Mouse (Mus musculus): ENCODE results near the gene Gpi1. TPM values are rescaled to one million over a fixed set of nuclear protein-coding genes. Genes with fewer than 3 reads are reported as not detected.
"Not testable (repeated sequence)": the region's sequence is repeated elsewhere in the genome, so short reads cannot be mapped to it uniquely, and the experiment has no call there.

The Gpi1 gene
- polyA plus RNA-seq, 1 experiment from 2014 or later: 216 TPM

DNA sequence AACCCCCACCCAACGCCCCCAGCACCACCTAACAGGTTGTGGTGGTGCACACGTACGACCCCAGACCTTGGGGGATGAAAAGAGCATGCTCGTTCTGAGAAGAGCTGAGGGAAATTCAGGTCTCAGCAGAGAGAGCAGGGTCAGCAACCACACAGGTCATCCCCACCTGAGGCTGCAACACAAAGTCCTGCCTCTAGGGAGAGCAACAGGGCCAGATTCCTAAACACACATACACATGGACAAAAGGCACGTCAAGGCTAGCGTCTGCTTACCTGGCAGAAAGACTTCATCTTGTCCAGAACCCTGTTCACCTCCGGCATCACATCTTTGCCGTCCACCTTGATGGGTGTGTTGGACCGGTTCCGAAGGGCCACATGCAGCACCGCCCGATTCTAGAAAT is 3.3 kb downstream of the Gpi1 start:
- 91% methylated on average over 12 of the region's 12 CpGs for WGBS
- Histone ChIP-seq H3K36me3 (ENCODE audit: poor library complexity, severe bottlenecking) (peaks cover 62% of the 10 kb centered on the region), H3K4me1 (peaks cover 22% of the 10 kb centered on the region)

DNA sequence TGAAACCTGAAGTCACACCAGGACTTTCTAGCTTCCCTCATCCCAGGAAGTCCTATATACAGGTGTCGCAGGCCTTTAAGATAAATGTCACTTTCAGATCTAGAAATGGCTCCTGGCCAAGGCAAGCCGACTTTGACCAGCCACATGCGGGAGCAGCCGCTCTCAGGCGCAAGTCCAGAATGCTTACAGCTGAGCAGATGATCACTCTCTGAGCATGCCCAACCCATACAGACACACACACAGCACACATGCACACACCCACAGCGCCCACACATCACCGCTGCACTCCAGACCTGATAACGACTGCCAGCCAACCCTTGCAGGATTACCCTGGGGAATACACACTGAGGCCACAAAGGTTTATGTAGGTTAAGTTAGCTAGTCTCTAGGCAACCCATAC is 4.0 kb downstream of the Gpi1 start:
- Histone ChIP-seq H3K9ac (no peak overlapping the region), H3K27ac (no peak overlapping the region), H3K4me1 (peaks cover 22% of the 10 kb centered on the region), H3K4me2 (no peak overlapping the region), H3K9me3 (replicated peaks) (no peaks in the 10 kb centered on the region), H3K4me3 (no peak overlapping the region), H3K27me3 (no peaks in the 10 kb centered on the region), H3K36me3 (ENCODE audit: poor library complexity, severe bottlenecking) (peaks cover 70% of the 10 kb centered on the region)
- WGBS: 87% methylated on average over 8 of the region's 8 CpGs
- ATAC-seq: no peak

More for the DNA sequence above, 3.3 kb downstream of the Gpi1 start:
- Histone ChIP-seq H3K4me2 (no peak overlapping the region), H3K9me3 (replicated peaks) (no peaks in the 10 kb centered on the region), H3K4me3 (no peak overlapping the region), H3K27me3 (no peaks in the 10 kb centered on the region), H3K27ac (no peak overlapping the region), H3K9ac (no peak overlapping the region)
- no peak for ATAC-seq

DNA sequence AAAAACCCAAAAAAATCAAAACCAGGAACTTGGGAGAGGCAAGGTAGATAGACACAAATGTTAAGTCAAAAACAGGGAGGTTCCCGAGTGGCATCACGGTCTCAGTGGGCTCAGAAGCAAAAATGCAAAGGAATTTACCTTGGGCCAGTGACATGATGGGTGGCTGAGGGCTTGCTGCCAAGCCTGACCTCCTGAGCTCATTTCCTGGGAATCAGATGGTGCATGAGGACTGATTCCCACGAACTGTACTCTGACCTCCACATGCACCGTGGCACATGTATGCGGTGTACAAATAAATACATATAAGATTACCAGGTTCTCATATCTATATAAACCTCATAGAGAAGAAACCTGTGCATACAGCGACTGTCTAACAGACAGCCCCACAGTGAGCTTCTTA is 5.8 kb downstream of the Gpi1 start:
- ATAC-seq: no peak
- H3K36me3 ChIP-seq (ENCODE audit: poor library complexity, severe bottlenecking): peaks cover 87% of the 10 kb centered on the region
- no peak overlapping the region for H3K4me2 ChIP-seq
- H3K9ac ChIP-seq: no peak overlapping the region
- H3K9me3 ChIP-seq (replicated peaks): no peaks in the 10 kb centered on the region
- no peak overlapping the region for H3K27ac ChIP-seq
- H3K4me1 ChIP-seq: peaks cover 18% of the 10 kb centered on the region
- H3K4me3 ChIP-seq: no peak overlapping the region
- H3K27me3 ChIP-seq: no peaks in the 10 kb centered on the region
- WGBS: 93% methylated on average over 6 of the region's 6 CpGs

DNA sequence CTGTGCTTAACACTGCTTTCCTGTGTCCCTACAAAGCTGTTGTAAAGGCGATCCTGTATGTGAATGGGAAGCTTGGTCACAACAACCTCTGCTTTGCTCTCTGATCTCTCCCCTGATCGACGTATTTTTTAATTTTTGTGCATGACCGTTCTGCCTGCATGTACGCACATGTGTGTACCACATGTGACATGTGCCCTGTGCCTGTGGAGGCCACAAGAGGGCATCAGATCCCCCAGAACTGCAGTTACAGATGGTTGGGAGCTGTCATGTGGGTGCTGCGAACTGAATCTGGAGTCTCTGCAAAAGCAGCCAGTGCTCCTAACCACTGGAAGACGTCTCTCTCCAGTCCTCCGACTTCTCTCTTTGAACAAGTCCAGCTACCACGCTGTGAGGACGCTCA is 7.8 kb downstream of the Gpi1 start:
- no peak overlapping the region for H3K4me2 ChIP-seq
- ATAC-seq: no peak
- no peaks in the 10 kb centered on the region for H3K4me1 ChIP-seq
- H3K27ac ChIP-seq: no peak overlapping the region
- WGBS: 94% methylated on average over 10 of the region's 10 CpGs
- H3K9ac ChIP-seq: no peak overlapping the region
- no peak overlapping the region for H3K4me3 ChIP-seq
- peaks cover 97% of the 10 kb centered on the region for H3K36me3 ChIP-seq (ENCODE audit: poor library complexity, severe bottlenecking)
- H3K9me3 ChIP-seq (replicated peaks): no peaks in the 10 kb centered on the region
- H3K27me3 ChIP-seq: no peaks in the 10 kb centered on the region

DNA sequence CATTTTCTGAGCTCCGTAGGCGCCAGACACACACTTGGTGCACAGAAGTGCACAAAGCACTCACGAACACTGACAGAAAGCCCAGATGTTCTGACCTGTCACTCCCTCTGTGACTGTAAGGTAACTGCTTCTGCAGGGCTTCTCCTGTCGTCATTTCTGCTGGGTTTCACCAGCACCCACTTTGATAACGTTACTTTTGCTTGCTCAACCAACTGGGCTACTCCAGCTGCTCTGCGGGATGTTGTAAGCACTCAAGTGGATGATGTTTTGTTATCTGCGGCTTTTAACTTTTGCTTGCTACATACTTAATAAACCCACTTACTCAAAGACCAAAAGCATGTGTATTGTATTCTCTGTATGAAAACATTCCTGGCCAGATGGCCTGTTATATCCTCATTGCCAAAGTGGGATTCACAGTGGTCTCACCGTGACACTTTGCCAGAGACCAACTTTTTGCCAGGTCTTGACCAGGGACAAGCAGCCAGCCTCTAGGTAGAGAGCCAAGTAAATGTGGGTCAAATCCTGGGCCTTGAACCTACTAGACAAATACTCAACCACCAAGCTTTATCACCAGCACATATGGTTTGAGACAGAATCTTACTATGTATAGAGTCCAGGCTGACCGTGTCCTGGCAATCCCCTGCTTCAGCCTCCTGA is 8.4 kb downstream of the Gpi1 start:
- Histone ChIP-seq H3K4me2 (no peak overlapping the region), H3K9me3 (replicated peaks) (no peaks in the 10 kb centered on the region), H3K27ac (no peak overlapping the region), H3K9ac (no peak overlapping the region), H3K4me3 (no peak overlapping the region), H3K27me3 (no peaks in the 10 kb centered on the region), H3K4me1 (no peaks in the 10 kb centered on the region), H3K36me3 (ENCODE audit: poor library complexity, severe bottlenecking) (peaks cover 97% of the 10 kb centered on the region)
- 92% methylated on average over 9 of the region's 9 CpGs for WGBS
- ATAC-seq: no peak

DNA sequence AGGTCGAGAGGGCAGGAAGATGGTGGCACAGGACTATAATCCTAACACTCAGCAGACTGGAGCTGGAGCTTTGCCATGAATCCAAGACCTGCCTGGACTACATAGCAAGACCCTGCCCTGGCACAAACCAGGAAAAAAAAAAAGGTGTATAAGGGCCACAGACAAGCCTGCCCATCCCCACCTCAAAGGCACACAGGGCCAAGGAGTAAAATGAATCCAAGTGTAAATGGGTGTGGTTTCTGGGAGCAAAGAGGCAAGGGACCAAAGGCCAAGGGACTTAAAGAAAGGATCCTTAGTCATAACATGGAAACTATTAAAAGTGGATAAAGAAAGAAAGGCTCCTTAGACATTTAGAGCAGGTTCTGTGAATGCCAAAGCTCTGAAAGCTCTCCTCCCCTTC is 11.6 kb downstream of the Gpi1 start:
- Histone ChIP-seq H3K9me3 (replicated peaks) (no peaks in the 10 kb centered on the region), H3K36me3 (ENCODE audit: poor library complexity, severe bottlenecking) (peaks cover 100% of the 10 kb centered on the region), H3K9ac (no peak overlapping the region), H3K4me2 (no peak overlapping the region), H3K4me1 (no peaks in the 10 kb centered on the region), H3K27ac (no peak overlapping the region), H3K27me3 (no peaks in the 10 kb centered on the region), H3K4me3 (no peak overlapping the region)
- no peak for ATAC-seq
- WGBS: 80% methylated on average over 1 of the region's 1 CpGs

DNA sequence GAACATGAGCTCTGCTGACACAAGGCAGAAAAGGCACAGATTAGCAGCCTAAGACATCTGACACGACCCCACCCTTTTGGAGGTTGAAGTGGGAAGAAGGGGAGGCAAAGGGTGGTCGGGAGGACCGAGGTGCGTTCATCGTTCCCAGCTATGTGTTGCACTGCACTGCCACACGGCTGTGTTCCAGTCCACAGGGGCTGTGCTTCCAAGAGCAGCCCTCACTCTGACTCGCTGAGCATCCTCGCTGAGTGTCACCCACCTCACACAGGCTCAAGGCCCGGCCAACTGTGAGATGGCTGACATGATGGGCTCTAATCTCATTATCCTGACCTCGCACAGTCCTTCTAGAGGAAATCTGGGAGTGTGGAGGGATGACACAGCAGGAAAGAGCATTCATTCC is 13.7 kb downstream of the Gpi1 start:
- peaks cover 100% of the 10 kb centered on the region for H3K36me3 ChIP-seq (ENCODE audit: poor library complexity, severe bottlenecking)
- H3K4me1 ChIP-seq: no peaks in the 10 kb centered on the region
- no peaks in the 10 kb centered on the region for H3K27me3 ChIP-seq
- H3K9ac ChIP-seq: no peak overlapping the region
- ATAC-seq: no peak
- WGBS: 90% methylated on average over 10 of the region's 10 CpGs
- no peak overlapping the region for H3K27ac ChIP-seq
- H3K4me3 ChIP-seq: no peak overlapping the region
- no peaks in the 10 kb centered on the region for H3K9me3 ChIP-seq (replicated peaks)
- H3K4me2 ChIP-seq: no peak overlapping the region

DNA sequence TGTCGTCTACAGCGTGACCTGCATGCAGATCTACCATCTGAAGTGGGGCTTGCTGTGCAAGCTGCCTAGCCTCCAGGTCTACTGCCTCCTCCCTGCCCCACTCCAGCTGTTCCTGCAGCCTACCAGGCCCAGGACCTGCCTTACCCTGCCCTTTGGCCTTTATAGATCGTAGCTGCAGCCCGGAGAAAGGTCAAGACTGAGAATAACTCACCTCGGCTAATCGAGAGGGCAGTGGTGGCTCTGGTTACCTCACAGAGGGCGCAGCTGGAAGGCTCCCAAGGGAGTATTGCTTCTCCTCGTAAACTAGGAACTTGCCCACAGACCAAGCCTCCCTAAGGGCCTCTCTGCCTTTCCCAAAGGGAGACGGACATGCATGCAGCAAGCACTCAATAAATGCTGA is 14.7 kb downstream of the Gpi1 start:
- 92% methylated on average over 9 of the region's 9 CpGs for whole genome bisulfite sequencing
- H3K4me2 ChIP-seq: no peak overlapping the region
- H3K36me3 ChIP-seq (ENCODE audit: poor library complexity, severe bottlenecking): peaks cover 100% of the 10 kb centered on the region
- no peak overlapping the region for H3K4me3 ChIP-seq
- no peak overlapping the region for H3K27ac ChIP-seq
- H3K9ac ChIP-seq: no peak overlapping the region
- no peaks in the 10 kb centered on the region for H3K9me3 ChIP-seq (replicated peaks)
- no peaks in the 10 kb centered on the region for H3K4me1 ChIP-seq
- H3K27me3 ChIP-seq: no peaks in the 10 kb centered on the region
- ATAC-seq: no peak

DNA sequence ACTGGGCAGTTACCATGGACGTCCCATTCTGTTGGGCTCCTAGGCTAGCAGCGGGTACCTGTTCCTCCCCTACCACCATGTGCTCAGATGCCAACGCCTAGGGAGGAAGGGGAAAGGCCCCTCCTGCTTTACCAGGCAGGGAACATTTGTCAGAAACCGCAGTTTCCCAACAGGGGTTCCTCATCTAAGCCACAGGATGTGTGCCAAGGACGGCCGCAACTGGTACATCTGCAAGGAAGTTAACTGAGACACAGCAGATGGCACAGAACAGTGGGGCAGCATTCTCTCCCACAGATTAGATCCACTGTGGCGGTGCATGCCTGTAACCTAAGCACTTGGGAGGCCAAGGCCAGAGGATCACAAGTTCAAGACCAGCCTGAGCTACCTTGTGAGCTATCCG is 15.5 kb downstream of the Gpi1 start:
- no peak overlapping the region for H3K27ac ChIP-seq
- H3K36me3 ChIP-seq (ENCODE audit: poor library complexity, severe bottlenecking): peaks cover 100% of the 10 kb centered on the region
- no peak overlapping the region for H3K4me2 ChIP-seq
- no peaks in the 10 kb centered on the region for H3K9me3 ChIP-seq (replicated peaks)
- no peaks in the 10 kb centered on the region for H3K27me3 ChIP-seq
- no peak for ATAC-seq
- no peak overlapping the region for H3K4me3 ChIP-seq
- no peak overlapping the region for H3K9ac ChIP-seq
- 91% methylated on average over 8 of the region's 8 CpGs for WGBS
- no peaks in the 10 kb centered on the region for H3K4me1 ChIP-seq

DNA sequence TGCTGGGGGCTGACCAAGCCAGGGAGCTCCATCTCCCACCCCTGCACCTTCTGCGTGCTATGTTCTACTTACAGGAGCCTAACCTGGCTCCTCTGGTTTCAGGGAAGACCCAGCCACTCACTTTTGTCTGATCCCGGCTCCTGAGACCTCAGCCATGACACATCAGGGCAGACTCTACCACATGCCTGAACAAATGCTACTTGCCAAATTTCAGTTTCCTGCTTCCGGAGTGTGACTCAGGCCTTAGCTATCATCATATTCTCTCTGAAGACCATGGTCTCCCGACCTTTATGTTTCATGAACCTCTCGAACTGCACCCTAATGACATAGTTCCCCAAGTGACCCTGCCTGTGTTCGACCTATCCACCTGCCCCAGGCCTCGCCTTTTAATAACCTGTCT is 16.9 kb downstream of the Gpi1 start:
- H3K27ac ChIP-seq: no peak overlapping the region
- ATAC-seq: no peak
- no peak overlapping the region for H3K9ac ChIP-seq
- 96% methylated on average over 7 of the region's 7 CpGs for WGBS
- no peak overlapping the region for H3K4me2 ChIP-seq
- H3K4me3 ChIP-seq: no peak overlapping the region
- no peaks in the 10 kb centered on the region for H3K4me1 ChIP-seq
- H3K9me3 ChIP-seq (replicated peaks): no peaks in the 10 kb centered on the region
- no peaks in the 10 kb centered on the region for H3K27me3 ChIP-seq
- H3K36me3 ChIP-seq (ENCODE audit: poor library complexity, severe bottlenecking): peaks cover 100% of the 10 kb centered on the region

DNA sequence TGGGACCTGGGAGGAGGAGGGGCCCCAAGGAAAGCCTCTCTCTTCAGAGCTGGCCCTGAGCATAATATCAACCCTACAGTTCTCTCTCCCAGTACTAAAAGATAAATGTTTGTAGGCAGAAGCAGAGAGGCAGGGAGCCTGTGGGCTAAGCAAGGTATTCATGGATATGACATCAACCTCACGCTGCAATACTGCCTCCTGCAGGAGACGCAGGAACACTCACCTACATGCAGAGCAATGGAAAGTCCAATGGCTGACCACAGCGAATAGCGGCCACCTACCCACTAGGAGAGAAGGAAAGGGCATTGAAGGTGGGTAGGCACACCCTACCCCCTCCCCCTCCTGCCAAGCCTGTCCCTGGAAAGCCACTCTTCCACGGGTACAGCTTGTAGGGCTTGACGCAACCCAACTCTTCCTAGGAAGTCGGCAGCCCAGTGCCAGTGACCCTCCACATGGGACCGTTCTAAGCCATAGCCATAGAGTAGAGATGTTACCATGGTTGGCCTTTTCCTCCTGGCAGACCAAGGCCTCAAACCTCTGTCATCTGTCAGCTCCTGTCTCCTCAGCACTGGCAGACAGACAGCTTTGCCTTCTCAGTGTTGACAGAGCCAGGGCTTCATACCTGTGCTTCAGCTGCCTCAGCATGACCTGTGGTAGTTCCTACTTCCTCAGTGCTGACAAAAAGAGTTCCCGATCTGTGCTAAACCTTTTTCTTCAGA is 21.9 kb downstream of the Gpi1 start:
- ATAC-seq: no peak
- Histone ChIP-seq H3K4me3 (no peak overlapping the region), H3K4me2 (no peak overlapping the region), H3K9me3 (replicated peaks) (no peaks in the 10 kb centered on the region), H3K27me3 (no peaks in the 10 kb centered on the region), H3K27ac (no peak overlapping the region), H3K9ac (no peak overlapping the region), H3K36me3 (ENCODE audit: poor library complexity, severe bottlenecking) (peaks cover 100% of the 10 kb centered on the region), H3K4me1 (no peaks in the 10 kb centered on the region)
- 96% methylated on average over 9 of the region's 9 CpGs for WGBS

DNA sequence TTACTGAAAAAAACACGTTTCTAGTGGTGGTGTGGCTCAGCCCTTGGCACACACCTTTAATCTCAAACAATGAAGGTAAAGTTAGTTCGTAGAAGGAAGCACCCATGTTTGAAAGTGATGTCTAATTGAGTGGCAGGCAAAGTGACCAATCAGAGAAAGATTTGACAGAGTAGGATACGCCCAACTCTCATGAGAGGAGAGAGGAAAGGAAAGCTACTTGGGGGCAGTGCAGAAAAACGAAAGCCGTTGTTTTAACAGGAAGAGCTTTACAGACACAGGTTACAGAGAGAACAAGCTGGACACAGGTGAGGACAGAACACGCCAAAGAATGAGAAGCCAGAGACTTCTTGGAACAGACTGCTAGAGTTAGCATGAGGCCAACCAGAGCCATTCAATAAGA is 23.8 kb downstream of the Gpi1 start:
- H3K4me3 ChIP-seq: no peak overlapping the region
- no peak overlapping the region for H3K9ac ChIP-seq
- peaks cover 100% of the 10 kb centered on the region for H3K36me3 ChIP-seq (ENCODE audit: poor library complexity, severe bottlenecking)
- H3K27ac ChIP-seq: no peak overlapping the region
- no peaks in the 10 kb centered on the region for H3K9me3 ChIP-seq (replicated peaks)
- no peaks in the 10 kb centered on the region for H3K27me3 ChIP-seq
- 91% methylated on average over 6 of the region's 6 CpGs for WGBS
- H3K4me2 ChIP-seq: no peak overlapping the region
- ATAC-seq: no peak
- H3K4me1 ChIP-seq: no peaks in the 10 kb centered on the region

DNA sequence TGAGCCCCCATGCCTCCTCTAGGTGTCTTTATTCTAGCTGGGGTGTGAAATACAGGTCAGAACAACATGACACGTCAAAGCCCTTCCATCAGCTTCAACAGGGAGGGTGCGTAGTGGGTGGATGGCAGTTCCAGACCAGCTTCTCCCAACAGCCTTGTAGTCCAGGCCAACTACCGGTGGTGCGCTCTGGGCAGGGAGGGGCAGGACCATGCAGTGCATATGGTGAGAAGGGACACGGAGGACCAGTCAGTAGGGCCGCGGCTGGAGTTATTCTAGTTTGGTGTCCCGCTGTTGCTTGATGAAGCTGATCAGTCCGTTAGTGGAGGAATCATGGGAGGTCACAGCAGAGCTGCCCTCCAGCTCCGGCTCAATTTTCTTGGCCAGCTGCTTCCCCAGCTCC is 28.0 kb downstream of the Gpi1 start:
- H3K27ac ChIP-seq; H3K27me3 ChIP-seq; H3K4me3 ChIP-seq; H3K9ac ChIP-seq; ATAC-seq; H3K4me2 ChIP-seq; H3K4me1 ChIP-seq; H3K9me3 ChIP-seq (replicated peaks): not testable (repeated sequence)
- 94% methylated on average over 10 of the region's 10 CpGs for WGBS
- peaks cover 69% of the 10 kb centered on the region for H3K36me3 ChIP-seq (ENCODE audit: poor library complexity, severe bottlenecking)
